Mouse (Mus musculus): ENCODE measurements around the gene Tspan9. TPM values are rescaled to one million over a fixed set of nuclear protein-coding genes. Genes with fewer than 3 reads are reported as not detected.

The Tspan9 gene
- total RNA-seq, 2 experiments from 2014 or later, result 34.7 to 39.3 TPM

GRCm38 (mm10) chr6:127953071-127953470, 190.3 kb downstream of the Tspan9 start:
- no peak for DNase-seq
- intact Hi-C loops (cut with DNase I), result no loop called here

DNA sequence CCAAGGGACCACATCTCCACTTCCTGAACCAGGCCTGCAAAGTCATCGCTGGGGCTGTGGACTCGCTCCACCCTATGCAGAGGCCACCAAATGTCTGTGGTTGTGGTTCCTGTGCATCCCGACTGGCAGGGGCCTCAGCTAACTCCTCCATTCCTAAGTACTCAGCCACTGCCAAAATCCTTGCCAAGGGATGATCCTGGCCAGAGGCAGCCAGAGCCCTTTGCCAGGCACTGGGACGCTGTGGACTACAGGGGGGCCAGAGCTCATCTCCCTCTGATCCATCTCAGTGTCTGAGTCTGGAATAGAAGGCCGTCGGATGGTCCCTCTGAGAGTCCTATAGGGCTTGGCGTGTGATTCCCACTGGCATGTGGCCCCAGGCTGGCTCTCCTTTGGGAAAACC, 193.5 kb downstream of the Tspan9 start:
- DNase-seq, result no peak
- intact Hi-C loops (cut with DNase I), result loop anchor here (5.0 kb wide), 1 partner anchor 408 kb away; no protein-coding TSS in a partner anchor

DNA sequence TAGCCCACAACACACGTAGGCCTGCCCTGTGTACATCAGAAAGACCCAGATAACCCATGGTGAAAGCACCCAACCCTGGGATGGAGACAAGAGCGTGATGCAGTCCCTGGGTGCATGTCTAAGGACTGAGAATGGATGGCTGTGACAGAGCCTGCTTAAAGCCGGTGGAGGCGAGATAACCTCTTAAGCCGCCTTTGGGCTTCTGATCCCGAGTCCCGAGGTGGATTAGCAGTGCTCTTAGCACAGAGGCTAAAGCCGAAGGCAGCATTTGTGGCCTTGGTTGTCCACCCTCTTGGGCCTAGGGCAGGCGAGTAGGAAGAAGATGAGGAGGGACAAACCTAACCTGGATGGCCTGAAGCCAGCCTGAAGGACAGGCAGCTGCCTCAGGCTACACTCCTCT, 194.7 kb downstream of the Tspan9 start:
- no peak for DNase-seq
- intact Hi-C loops (cut with DNase I), result loop anchor here (5.0 kb wide), 1 partner anchor 406 kb away; no protein-coding TSS in a partner anchor

DNA sequence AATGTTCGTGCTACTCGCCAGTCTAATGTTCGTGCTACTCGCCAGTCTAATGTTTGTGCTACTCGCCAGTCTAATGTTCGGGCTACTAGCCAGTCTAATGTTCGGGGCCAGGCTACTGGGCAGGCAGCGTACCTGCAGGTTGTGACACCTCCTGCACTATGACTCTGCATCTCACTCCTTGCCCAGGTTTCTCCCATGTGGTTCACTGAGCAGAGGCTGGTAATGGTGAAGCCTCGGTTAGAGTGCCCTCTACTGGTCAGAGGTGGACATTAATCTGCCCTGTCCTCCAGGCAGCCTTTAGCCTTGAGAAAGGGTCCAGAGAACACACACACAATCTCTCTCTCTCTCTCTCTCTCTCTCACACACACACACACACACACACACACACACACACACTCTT, 197.7 kb downstream of the Tspan9 start:
- DNase-seq, result peak; percentile 44 to 56
- intact Hi-C loops (cut with DNase I), result loop anchor here (5.0 kb wide), 1 partner anchor 403 kb away; no protein-coding TSS in a partner anchor

DNA sequence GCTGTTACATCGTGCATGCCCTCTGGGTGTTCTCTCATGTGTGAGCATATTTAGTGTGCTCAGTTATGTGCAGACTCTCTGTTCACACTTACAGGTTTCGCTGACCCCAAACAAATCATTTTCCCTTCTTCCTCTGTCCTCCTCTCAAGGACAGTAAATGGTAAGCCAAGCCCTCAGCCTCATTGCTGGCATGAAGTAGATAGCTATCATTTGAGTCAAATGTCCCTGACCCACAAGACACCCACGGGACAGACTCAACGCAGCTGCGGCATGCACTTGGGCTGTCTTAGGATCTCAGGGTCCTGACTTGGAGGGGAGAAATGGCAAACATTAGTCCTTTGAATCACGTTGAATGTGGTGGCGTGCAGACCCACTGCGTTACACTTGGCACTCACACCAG, 201.0 kb downstream of the Tspan9 start:
- intact Hi-C loops (cut with DNase I), result no loop called here
- no peak for DNase-seq

- no peak for DNase-seq
- intact Hi-C loops (cut with DNase I), result no loop called here
These were observed 208.3 kb downstream of the Tspan9 start for GRCm38 (mm10) chr6:127935105-127935504.

GRCm38 (mm10) chr6:127933841-127934240, 209.6 kb downstream of the Tspan9 start:
- peak; percentile 50 to 66 for DNase-seq
- intact Hi-C loops (cut with DNase I), result no loop called here

DNA sequence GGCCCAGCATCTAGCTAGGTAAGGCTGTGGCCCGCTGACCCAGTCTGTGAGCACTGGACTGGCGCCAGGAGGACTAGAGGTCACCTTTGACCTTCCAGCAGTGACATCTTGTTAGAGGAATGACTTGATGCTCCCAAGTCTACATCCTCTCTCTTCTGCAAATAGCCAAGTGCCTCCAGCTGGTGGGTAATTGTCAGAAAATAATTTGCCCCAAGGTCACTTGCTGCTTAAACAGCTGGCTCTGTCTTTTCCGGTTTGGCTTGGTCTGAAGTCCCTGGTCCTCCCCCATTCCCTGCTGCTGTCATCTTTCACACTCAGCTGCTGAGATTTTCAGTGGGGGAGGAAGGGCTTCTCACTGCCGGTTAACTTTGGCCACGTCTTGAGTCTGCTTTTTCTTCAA, 210.7 kb downstream of the Tspan9 start:
- DNase-seq, result peak in 1 of 2 experiments; percentile 23
- intact Hi-C loops (cut with DNase I), result no loop called here

- intact Hi-C loops (cut with DNase I), result no loop called here
- no peak for DNase-seq
These were observed 214.7 kb downstream of the Tspan9 start for GRCm38 (mm10) chr6:127928682-127929081.

DNA sequence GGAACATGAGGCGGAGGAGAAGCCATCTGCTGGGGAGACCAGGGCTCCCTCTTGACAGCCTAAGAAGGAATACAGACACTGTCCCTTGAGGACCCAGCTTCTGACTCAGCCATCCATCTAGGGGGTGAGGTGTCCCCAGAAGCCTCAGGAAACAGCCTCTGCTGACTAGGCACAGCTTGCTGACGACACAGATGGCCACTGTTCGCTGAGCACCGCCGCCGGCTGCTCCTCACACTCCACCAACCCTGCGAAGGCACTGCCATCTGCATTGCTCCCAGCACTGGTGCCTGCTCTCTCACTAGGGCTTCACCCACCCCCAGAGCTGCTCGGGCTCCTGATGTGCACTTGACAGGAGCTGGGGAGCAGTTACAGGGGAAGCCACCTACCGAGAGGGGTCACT, 217.5 kb downstream of the Tspan9 start:
- DNase-seq, result no peak
- intact Hi-C loops (cut with DNase I), result no loop called here

DNA sequence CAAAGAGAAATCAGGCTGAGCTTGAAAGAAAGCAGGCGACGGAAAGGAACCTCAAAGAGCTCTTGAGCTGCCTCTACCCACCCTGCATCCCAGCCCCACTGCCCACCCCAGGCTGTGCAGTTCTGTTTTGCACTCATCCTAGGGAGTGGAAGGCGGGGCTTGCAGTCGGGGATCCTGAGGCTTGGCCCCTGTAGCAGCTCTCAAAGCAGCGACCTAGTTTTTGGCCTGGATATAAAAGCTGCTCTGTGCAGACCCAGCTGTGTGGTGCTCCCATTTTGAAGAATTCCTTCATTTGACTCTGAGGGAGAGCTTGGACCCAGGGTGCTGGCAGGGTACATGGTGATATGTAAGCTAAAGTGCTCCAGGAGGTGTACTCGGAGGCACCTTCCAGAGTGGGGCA, 218.6 kb downstream of the Tspan9 start:
- intact Hi-C loops (cut with DNase I), result loop anchor here (5.0 kb wide), 3 partner anchors 247 to 382 kb away; partner anchors contain the start of gene Cracr2a
- DNase-seq, result no peak

DNA sequence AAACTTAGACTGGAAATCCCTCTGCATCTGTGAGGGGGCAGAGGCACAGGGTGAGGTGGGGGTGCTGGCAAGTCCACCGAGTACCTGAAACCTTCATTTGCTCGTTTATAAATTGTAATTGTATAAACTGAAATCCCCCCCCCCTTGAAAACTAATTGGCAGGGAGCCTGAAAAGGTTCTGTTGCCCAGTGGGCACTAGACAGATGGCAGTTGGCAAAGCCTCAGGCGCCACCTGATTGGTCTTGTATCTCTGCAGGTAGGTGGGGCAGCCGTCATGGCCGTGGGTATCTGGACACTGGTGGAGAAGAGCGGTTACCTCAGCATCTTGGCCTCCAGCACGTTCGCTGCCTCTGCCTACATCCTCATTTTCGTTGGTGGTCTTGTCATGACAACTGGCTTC, 220.1 kb downstream of the Tspan9 start:
- intact Hi-C loops (cut with DNase I), result loop anchor here (5.0 kb wide), 3 partner anchors 246 to 381 kb away; partner anchors contain the start of gene Cracr2a
- DNase-seq, result no peak

GRCm38 (mm10) chr6:127921996-127922395, 221.4 kb downstream of the Tspan9 start:
- no peak for DNase-seq

DNA sequence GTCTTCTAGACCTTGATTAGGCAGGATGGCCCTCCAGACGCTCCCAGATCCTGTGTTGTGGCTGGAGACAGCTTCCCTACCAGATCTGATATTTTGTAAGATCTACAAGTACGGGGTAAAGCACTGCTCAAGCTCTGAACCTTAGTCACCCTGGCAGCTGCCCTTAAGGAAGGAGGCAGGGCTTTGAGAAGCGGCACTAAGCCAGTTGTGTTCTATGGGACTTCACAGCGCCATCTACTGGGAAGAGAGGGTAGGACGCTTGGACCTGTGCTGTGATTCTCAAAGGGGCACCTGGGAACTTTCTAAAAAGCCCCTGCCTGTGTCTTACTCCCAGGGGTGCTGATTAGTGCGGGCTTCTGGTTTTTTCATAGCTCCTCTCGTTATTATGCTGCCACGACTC, 222.7 kb downstream of the Tspan9 start:
- peak; percentile 76 to 78 for DNase-seq
- intact Hi-C loops (cut with DNase I), result loop anchor here (2.0 to 5.0 kb wide), 4 partner anchors 243 to 378 kb away; partner anchors contain the start of gene Cracr2a

More at GRCm38 (mm10) chr6:127921996-127922395, 221.4 kb downstream of the Tspan9 start:
- intact Hi-C loops (cut with DNase I), result loop anchor here (2.0 to 5.0 kb wide), 4 partner anchors 245 to 380 kb away; partner anchors contain the start of gene Cracr2a

GRCm38 (mm10) chr6:127919491-127919890, 223.9 kb downstream of the Tspan9 start:
- intact Hi-C loops (cut with DNase I), result loop anchor here (5.0 kb wide), 1 partner anchor 152 kb away; the partner anchor contains the start of gene Prmt8
- no peak for DNase-seq

GRCm38 (mm10) chr6:127917712-127918111, 225.7 kb downstream of the Tspan9 start:
- intact Hi-C loops (cut with DNase I), result loop anchor here (5.0 kb wide), 1 partner anchor 150 kb away; the partner anchor contains the start of gene Prmt8
- no peak for DNase-seq

GRCm38 (mm10) chr6:127916993-127917392, 226.4 kb downstream of the Tspan9 start:
- intact Hi-C loops (cut with DNase I), result loop anchor here (5.0 kb wide), 1 partner anchor 150 kb away; the partner anchor contains the start of gene Prmt8
- DNase-seq, result no peak

DNA sequence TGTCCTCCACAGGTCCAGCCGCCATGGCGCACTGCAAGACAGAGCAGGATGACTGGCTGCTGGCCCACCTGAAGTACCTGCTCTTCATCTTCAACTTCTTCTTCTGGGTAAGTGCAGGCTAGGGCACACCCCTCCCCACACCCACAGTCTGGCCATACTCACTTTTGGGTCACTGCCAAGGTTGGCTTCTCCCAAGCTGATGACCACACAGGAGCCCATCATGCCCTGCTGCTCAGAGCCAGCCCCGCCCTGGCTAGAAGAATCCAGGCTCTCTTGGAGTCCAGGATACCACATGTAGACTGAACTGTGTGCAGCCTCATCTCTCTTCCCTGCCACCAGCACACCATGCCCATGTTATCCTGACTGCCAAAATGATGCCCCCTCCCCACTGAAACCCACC, 230.5 kb downstream of the Tspan9 start:
- intact Hi-C loops (cut with DNase I), result no loop called here
- no peak for DNase-seq

DNA sequence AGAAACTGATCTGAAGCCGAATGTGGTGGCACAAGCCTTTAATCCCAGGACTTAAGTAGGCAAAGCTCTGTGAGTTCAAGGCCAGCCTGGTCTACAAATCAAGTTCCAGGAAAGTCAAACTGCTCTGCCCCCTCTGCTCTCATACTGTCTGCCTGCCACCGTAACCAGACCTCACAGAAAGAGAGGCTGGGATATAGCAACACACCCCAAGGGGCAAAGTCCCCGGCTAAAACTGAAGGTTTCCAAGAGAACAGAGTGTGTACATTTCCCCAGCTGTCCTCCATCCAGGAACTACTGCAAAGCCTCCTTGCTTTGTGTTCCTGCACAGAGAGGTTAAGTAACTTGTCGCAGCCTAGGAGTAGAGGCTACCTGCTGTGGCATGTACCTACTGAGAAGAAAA, 231.7 kb downstream of the Tspan9 start:
- DNase-seq, result no peak
- intact Hi-C loops (cut with DNase I), result no loop called here

Measured in gastrocnemius, postnatal 36 days (tissue).